ENCODE assay signal across 8 mouse cellular contexts in the genomic region with DNA sequence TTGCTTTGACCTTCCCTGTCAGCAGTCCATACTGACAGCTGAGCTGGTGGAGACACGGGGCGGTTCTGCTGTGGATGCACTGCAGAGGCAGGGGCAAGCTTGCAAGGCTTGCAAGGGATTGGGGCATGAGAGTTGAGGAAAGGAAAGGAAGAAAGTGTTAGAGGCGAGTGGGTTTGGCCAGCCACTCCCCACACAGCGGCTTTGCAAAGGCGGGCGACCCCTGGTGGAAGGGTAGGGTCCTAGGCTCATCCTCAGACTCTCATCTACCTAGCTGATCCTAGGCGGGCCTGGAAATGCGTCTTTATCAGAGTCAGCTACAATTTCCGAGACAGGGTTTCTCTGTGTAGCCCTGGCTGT. TPM values are rescaled to one million over a fixed set of nuclear protein-coding genes. Genes with fewer than 3 reads are reported as not detected.
DNase-seq lines count a peak whose midpoint lies in the region; ATAC-seq and TF ChIP-seq lines count a peak whose summit lies in the region.

No protein-coding gene starts in this region.

- no peak for TF ChIP-seq EP300 in CH12.LX (IDR thresholded peaks at IDR 0.05; ENCODE audit: low read length)

- peaks cover 0 to 7% of the 10 kb centered on the region in 2 experiments for H3K36me3 ChIP-seq in CH12.LX (replicated peaks in 1 of 2; ENCODE audit: control insufficient read depth in 1 of 2, insufficient read depth in 1 of 2, low read length in 1 of 2)
- H3K36me3 ChIP-seq in kidney, embryonic 14.5 days (ENCODE audit: control insufficient read depth, insufficient read depth, low read length): no peaks in the 10 kb centered on the region

- peaks cover 9% of the 10 kb centered on the region for H3K79me2 ChIP-seq in CH12.LX (replicated peaks; ENCODE audit: control insufficient read depth, extremely low read depth, insufficient read depth, poor library complexity, severe bottlenecking)

- ATAC-seq in kidney, embryonic 14.5 days (ENCODE audit: low FRiP score, low TSS enrichment): peak; percentile 14
- no peak for ATAC-seq in erythroid progenitor cell, adult 5-6 weeks (replicated peaks; ENCODE audit: low FRiP score, poor library complexity, severe bottlenecking)

- DNase-seq in 3134 (ENCODE audit: extremely low read depth, insufficient read length, low spot score) (peak; percentile 51), CH12.LX (ENCODE audit: extremely low read depth) (peak; percentile 85)
- peak; percentile 70 to 73 for DNase-seq in heart, adult 9 months (ENCODE audit: low spot score in 2 of 2)
- DNase-seq in lung, postnatal 25 days (ENCODE audit: low spot score): peak; percentile 88
- peak; percentile 62 for DNase-seq in spleen, adult 12 weeks (ENCODE audit: low spot score)

- WGBS in kidney, embryonic 14.5 days: 5% methylated on average over 9 of the region's 9 CpGs

- no peak overlapping the region for H3K4me2 ChIP-seq in CH12.LX (ENCODE audit: insufficient read depth, low read depth, poor library complexity, severe bottlenecking)
- H3K4me2 ChIP-seq in kidney, embryonic 14.5 days (replicated peaks; ENCODE audit: low read depth, low read length): peak overlapping the region; percentile 33

- dilution Hi-C loops in CH12.LX (cut with MboI; ENCODE audit: extremely low pct_ligation_motif_present, extremely low pct_unique_long_range_greater_than_20kb, low sequenced_read_pairs): loop anchor here (25.0 kb wide), 1 partner anchor 180 kb away; a partner anchor contains a TSS

- peak; percentile 73 for TF ChIP-seq RAD21 in CH12.LX (IDR thresholded peaks at IDR 0.05; ENCODE audit: low read depth, low read length)

- H3K9me3 ChIP-seq in CH12.LX (replicated peaks; ENCODE audit: low read length): no peaks in the 10 kb centered on the region
- H3K9me3 ChIP-seq in kidney, embryonic 14.5 days (ENCODE audit: control insufficient read depth, low read length): no peaks in the 10 kb centered on the region

- no peak for TF ChIP-seq POLR2A in CH12.LX (IDR thresholded peaks at IDR 0.05; ENCODE audit: low read depth, low read length)
- no peak for TF ChIP-seq POLR2A in cortical plate, adult 2 months (IDR thresholded peaks at IDR 0.05; ENCODE audit: extremely low read depth, insufficient read depth, low read length)

- no peak overlapping the region for H3K9ac ChIP-seq in CH12.LX (ENCODE audit: insufficient read depth, low read depth)
- H3K9ac ChIP-seq in kidney, embryonic 14.5 days (ENCODE audit: low read depth, low read length): no peak overlapping the region

- H3K4me3 ChIP-seq in CH12.LX (replicated peaks in 1 of 3; ENCODE audit: low read depth in 2 of 3, low read length in 2 of 3, poor library complexity in 1 of 3): no peak overlapping the region
- no peak overlapping the region for H3K4me3 ChIP-seq in cortical plate, adult 2 months (ENCODE audit: insufficient read depth, low read length)
- peak overlapping the region; percentile 5; the same call in 1 of the 2 replicates for H3K4me3 ChIP-seq in kidney, embryonic 14.5 days (ENCODE audit: low read length)

- in situ Hi-C loops in CH12.LX (cut with MboI; ENCODE audit: low pct_ligation_motif_present, low pct_unique_long_range_greater_than_20kb, low sequenced_read_pairs): no loop called here

- peaks cover 2% of the 10 kb centered on the region for H3K27me3 ChIP-seq in CH12.LX (replicated peaks)
- no peaks in the 10 kb centered on the region; the same call in 1 of the 2 replicates for H3K27me3 ChIP-seq in kidney, embryonic 14.5 days (ENCODE audit: control insufficient read depth, insufficient read depth, low read length)

- H3K27ac ChIP-seq in CH12.LX (ENCODE audit: insufficient read depth, low read depth): no peak overlapping the region
- H3K27ac ChIP-seq in cortical plate, adult 2 months (ENCODE audit: insufficient read depth, low read length): no peak overlapping the region
- H3K27ac ChIP-seq in kidney, embryonic 14.5 days (ENCODE audit: low read depth, low read length): no peak overlapping the region

- TF ChIP-seq CTCF in CH12.LX (conservative IDR thresholded peaks at IDR 0.05 in 1 of 2, IDR thresholded peaks at IDR 0.05 in 1 of 2; ENCODE audit: low read depth in 2 of 2, low read length in 2 of 2): peak; percentile 69 to 91
- peak; percentile 34 for TF ChIP-seq CTCF in cortical plate, adult 2 months (IDR thresholded peaks at IDR 0.05; ENCODE audit: extremely low read depth, insufficient read depth, low read length)

- peaks cover 20 to 68% of the 10 kb centered on the region in 2 experiments for H3K4me1 ChIP-seq in CH12.LX (ENCODE audit: control insufficient read depth in 1 of 2, insufficient read depth in 2 of 2)
- peaks cover 9% of the 10 kb centered on the region for H3K4me1 ChIP-seq in cortical plate, adult 2 months (ENCODE audit: control insufficient read depth, insufficient read depth, low read length)
- H3K4me1 ChIP-seq in kidney, embryonic 14.5 days (ENCODE audit: control insufficient read depth, insufficient read depth, low read length): peaks cover 40% of the 10 kb centered on the region

TF ChIP-seq in CH12.LX, 34 proteins besides CTCF, POLR2A, EP300 and RAD21:
- TF ChIP-seq JUND (conservative IDR thresholded peaks at IDR 0.05; ENCODE audit: low read depth, low read length) (no peak), CHD2 (IDR thresholded peaks at IDR 0.05; ENCODE audit: low read length) (no peak), CHD1 (IDR thresholded peaks at IDR 0.05; ENCODE audit: low read depth, low read length) (no peak), USF1 (IDR thresholded peaks at IDR 0.05; ENCODE audit: low read depth, low read length) (no peak), ZNF384 (IDR thresholded peaks at IDR 0.05; ENCODE audit: low read depth, low read length) (no peak), GABPA (IDR thresholded peaks at IDR 0.05; ENCODE audit: insufficient replicate concordance, low read depth, low read length) (no peak), SMC3 (IDR thresholded peaks at IDR 0.05; ENCODE audit: low read depth, low read length) (peak; percentile 92)

RNA-seq across cellular contexts. Expression of a gene that starts 4.4 kb away (rescaled TPM):
- 35.0 and 39.4 TPM in 2 replicates for total RNA-seq in CH12.LX (2012; rRNA removed)
- 23.2 and 25.4 TPM in 2 replicates for total RNA-seq in CH12.LX (2014; rRNA removed)
- polyA plus RNA-seq in CH12.LX (2012; ENCODE audit: insufficient read length, low read depth): 50.6 and 56.0 TPM in 2 replicates
- polyA plus RNA-seq in cortical plate, adult 2 months (2012; rRNA removed): 140 and 155 TPM in 2 replicates
- 34.4 and 36.1 TPM in 2 replicates for polyA plus RNA-seq in kidney, embryonic 14.5 days (2014; fragmentation: Nextera tagmentation; extraction: Ambion mirVana)
- total RNA-seq in erythroid progenitor cell, adult 5-6 weeks (2015; ENCODE audit: low replicate concordance): 122 and 124 TPM in 2 replicates
- total RNA-seq in erythroid progenitor cell, adult 5-6 weeks (2017; ENCODE audit: low replicate concordance): 74.2 and 96.2 TPM in 2 replicates

RNA-seq across cellular contexts. Expression of a gene that starts 15.0 kb away (rescaled TPM):
- total RNA-seq in CH12.LX (2012; rRNA removed) (2.8 and 3.4 TPM in 2 replicates), CH12.LX (2014; rRNA removed) (2.2 and 3.2 TPM in 2 replicates)
- 1.7 and 2.5 TPM in 2 replicates for polyA plus RNA-seq in CH12.LX (2012; ENCODE audit: insufficient read length, low read depth)
- polyA plus RNA-seq in cortical plate, adult 2 months (2012; rRNA removed): 40.2 and 45.9 TPM in 2 replicates
- polyA plus RNA-seq in kidney, embryonic 14.5 days (2014; fragmentation: Nextera tagmentation; extraction: Ambion mirVana): 11.9 and 15.7 TPM in 2 replicates
- total RNA-seq in erythroid progenitor cell, adult 5-6 weeks (2015; ENCODE audit: low replicate concordance): not detected in 2 replicates
- total RNA-seq in erythroid progenitor cell, adult 5-6 weeks (2017; ENCODE audit: low replicate concordance): 3.9 TPM in 1 of 2 replicates, not detected in the other

RNA-seq across cellular contexts. Expression of a gene that starts 51.6 kb away (rescaled TPM):
- total RNA-seq in CH12.LX (2012; rRNA removed) (38.9 and 49.5 TPM in 2 replicates), CH12.LX (2014; rRNA removed) (60.5 and 66.9 TPM in 2 replicates)
- polyA plus RNA-seq in CH12.LX (2012; ENCODE audit: insufficient read length, low read depth): 64.0 and 69.8 TPM in 2 replicates
- polyA plus RNA-seq in cortical plate, adult 2 months (2012; rRNA removed): 3.9 and 4.0 TPM in 2 replicates
- polyA plus RNA-seq in kidney, embryonic 14.5 days (2014; fragmentation: Nextera tagmentation; extraction: Ambion mirVana): 0.20 and 0.34 TPM in 2 replicates
- 3.8 TPM in 1 of 2 replicates, not detected in the other for total RNA-seq in erythroid progenitor cell, adult 5-6 weeks (2015; ENCODE audit: low replicate concordance)
- total RNA-seq in erythroid progenitor cell, adult 5-6 weeks (2017; ENCODE audit: low replicate concordance): not detected in 2 replicates

Comparison
In these comparisons a context has a peak if more than half of its experiments do, and no peak if none do; other contexts are left out.
1. RNA of a gene that starts 51.6 kb away (polyA plus RNA-seq): 64.0 to 69.8 TPM in CH12.LX; 3.9 to 4.0 TPM in cortical plate, adult 2 months and 0.20 to 0.34 TPM in kidney, embryonic 14.5 days; every median in the first group is over 10 times any median in the second.
2. Peak in every context shown above with its lines, with median percentiles within 50 percentile points of each other: DNase-seq.